Mouse (Mus musculus): Measurements from ENCODE around the gene Rubcn. TPM values are rescaled to one million over a fixed set of nuclear protein-coding genes. Genes with fewer than 3 reads are reported as not detected.

The Rubcn gene
- polyA plus RNA-seq (2012; rRNA removed): 4.7 and 5.7 TPM in 2 replicates

DNA sequence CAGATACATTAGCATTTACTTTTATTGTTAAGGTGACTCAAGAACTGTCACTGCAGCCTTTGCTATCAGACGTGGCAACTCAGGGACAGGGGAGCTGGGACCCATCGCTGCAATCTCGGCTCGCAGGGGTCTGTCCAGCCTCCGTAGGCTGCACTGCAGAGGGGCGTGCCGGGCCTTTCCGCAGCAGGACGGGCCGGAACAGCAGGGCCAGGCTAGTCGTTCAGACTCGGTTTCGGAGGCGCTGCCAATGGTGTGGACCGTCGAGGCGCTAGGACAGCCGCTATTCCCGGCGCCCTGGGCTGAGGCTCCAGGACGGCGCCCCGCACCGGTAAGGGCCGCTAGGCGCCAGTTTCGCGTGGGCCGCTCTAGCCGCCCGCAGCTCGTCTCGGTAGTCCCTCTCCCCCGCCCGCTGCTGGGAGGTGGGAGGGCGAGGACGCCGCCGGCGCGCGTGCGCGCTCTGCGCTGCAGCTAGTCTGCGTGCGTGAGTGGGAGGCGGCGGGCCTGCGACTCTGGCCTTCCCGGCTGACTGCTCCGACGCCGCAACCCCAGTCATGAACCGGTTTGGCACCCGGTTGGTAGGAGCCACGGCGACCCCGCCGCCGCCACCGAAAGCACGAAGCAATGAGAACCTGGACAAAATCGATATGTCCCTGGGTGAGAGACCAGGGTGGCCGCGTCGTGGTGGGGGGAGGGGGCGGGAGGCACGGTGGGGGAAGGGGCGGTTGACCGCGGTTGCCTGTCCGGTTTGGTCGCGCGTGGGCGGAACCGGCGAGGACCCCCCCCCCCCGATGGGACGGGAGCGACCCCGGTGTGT, at the start of gene Rubcn, which contains the start of gene Fyttd1:
Gene Rubcn (minus strand): TSS at position 424 of the 814 bp plus-strand sequence.
Gene Fyttd1 (plus strand): TSS at position 158 of the 814 bp plus-strand sequence.

DNA sequence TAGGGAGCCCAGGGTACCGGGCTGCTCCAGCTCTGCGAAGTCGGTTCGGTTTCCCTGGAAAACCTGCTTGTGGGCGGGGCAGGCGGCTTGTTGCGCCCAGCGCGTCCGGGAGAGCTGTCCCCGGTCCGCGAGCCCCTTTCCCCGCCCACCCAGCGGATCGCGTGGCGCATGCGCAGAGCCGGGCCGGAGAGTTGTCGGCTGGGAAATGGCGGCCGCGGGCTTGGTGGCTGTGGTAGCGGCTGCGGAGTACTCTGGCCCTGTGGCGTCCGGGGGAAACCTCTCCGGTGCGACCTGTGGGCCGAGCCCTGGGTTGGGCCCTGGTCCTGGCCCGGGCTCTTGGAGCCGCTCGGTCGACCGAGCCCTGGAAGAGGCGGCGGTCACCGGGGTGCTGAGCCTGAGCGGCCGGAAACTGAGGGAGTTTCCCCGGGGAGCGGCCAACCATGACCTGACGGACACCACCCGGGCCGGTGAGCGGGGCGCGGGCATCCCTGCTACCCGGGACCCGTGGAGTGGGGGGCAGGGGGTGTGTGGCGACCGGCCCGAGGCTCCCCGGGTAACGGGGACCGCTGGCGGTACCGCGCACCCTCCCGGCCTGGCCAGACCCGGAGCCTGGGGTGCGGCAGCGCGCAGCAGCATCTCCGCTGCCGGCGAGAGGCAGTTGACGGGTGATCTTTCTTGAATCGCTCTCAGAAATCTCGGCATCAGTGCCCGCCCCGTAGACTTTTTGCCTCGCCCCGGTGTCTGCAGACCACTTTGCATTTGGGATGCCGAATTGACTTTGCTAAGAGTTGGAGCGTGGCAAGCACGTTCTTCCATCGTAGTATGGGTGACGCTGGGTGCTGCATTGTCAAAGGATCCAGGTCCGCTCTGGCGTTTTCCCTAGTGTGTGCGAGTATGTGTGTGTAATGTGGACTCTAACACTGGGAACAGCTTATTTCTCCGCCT, 36.6 kb upstream of the Rubcn start, which contains the start of gene Lrch3:
Gene Lrch3 (plus strand): TSS at position 164 of the 945 bp plus-strand sequence.

DNA sequence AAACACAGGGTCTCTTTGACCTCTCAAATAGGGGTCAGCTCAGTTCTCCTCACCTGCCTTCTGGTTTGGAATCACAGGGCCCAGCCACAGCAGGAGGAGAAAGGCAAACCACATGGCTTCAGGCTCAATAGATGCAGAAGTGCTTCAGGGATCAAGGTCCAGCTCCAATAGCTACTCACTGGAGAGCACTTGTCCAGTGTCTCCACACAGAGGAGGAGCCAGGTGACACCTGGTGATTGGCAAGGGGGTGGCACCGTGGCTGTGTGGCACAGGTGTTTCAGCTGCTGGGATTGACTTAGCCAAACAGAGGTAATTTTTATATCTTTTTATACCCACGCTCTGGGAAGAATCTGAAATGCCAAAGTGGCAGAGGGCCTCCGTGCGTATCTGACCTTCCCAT, 67.2 kb downstream of the Rubcn start, which contains the start of gene Smbd1:
Gene Smbd1 (minus strand): TSS at position 157 of the 400 bp plus-strand sequence.

DNA sequence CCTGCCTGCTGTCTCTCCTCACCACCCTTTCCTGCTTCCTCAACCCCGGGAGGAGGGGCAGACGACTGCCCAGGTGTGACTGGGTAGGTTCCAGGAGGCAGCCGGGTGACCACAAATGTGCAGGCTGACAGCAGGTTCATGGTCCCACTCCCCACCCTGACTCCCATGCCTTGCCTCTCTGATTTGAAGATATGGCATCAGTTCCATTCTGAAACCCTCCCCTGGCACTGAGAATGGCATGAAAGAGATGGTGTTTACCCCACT, 80.2 kb downstream of the Rubcn start, which contains the start of gene Muc20:
Gene Muc20 (minus strand): TSS at position 10 of the 264 bp plus-strand sequence.

Other genes starting within 250 kb of the Rubcn start
- gene Tnk2, start 233.9 kb downstream of the Rubcn start, polyA plus RNA-seq (2012; rRNA removed): 7.6 and 8.7 TPM in 2 replicates
- gene Muc4, start 141.9 kb downstream of the Rubcn start, polyA plus RNA-seq (2012; rRNA removed): 0.27 and 0.41 TPM in 2 replicates
- gene Muc20, start 80.3 kb downstream of the Rubcn start, polyA plus RNA-seq (2012; rRNA removed): 0.01 TPM in 1 of 2 replicates, not detected in the other
- gene Smbd1, start 67.3 kb downstream of the Rubcn start, polyA plus RNA-seq (2012; rRNA removed): 0.15 and 0.30 TPM in 2 replicates
- 11.8 TPM in 2 replicates for gene Fyttd1, start 266 bp downstream of the Rubcn start, polyA plus RNA-seq (2012; rRNA removed)
- gene Lrch3, start 36.3 kb upstream of the Rubcn start, polyA plus RNA-seq (2012; rRNA removed): 6.5 and 6.7 TPM in 2 replicates
- 0.79 and 0.82 TPM in 2 replicates for gene Iqcg, start 178.5 kb upstream of the Rubcn start, polyA plus RNA-seq (2012; rRNA removed)
- 805 and 827 TPM in 2 replicates for gene Rpl35a, start 178.7 kb upstream of the Rubcn start, polyA plus RNA-seq (2012; rRNA removed)
- 1.2 and 1.6 TPM in 2 replicates for gene Lmln, start 184.8 kb upstream of the Rubcn start, polyA plus RNA-seq (2012; rRNA removed)